Mouse (Mus musculus): Measurements from ENCODE around the gene Sycp2l. TPM values are rescaled to one million over a fixed set of nuclear protein-coding genes. Genes with fewer than 3 reads are reported as not detected.

Sycp2l gene
- total and polyA plus RNA-seq, 2 experiments from 2014 or later: not detected

DNA sequence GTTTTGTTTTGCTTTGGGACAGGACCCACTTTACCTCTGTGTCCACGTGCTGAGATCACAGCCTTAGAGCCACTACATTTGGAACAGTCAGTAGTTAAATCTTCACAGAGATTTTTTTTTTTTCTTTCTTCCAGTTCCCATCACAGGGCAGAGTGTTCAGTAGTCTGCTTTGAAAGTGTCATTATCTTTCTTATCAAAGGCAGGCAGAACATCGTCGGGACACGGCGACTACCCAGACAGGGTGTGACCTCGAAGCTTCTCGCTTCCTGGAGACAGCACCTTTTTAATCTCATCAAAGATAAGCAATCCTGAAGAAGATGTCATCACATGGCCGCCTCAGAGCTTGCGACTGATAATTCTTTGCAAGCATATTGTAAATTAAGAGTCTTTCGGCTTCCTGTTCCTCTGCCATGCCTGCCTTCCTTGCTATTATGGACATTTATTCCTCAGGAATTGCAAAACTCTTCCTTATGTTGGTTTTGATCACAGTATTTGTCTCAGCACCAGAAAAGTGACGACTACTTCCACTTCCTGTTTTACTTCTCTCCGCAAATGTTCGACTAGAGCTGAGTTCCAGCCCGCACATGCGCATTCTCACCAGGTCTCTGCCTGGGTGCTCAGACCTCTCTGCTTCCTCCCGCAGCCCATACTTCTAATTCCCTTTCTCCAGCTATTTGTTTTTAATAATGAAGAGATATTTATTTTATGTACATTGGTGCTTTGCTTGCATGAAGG, 16.6 kb upstream of the Sycp2l start:
- Histone ChIP-seq H3K4me1 (ENCODE audit: insufficient read depth) (no peaks in the 10 kb centered on the region), H3K36me3 (ENCODE audit: insufficient read depth) (no peaks in the 10 kb centered on the region), H3K4me2 (ENCODE audit: low read depth) (no peak overlapping the region), H3K9ac (no peak overlapping the region), H3K27me3 (ENCODE audit: insufficient read depth, low read length) (no peaks in the 10 kb centered on the region), H3K9me3 (ENCODE audit: low read length) (no peaks in the 10 kb centered on the region), H3K4me3 (ENCODE audit: low read depth, low read length) (no peak overlapping the region), H3K27ac (ENCODE audit: low read depth, low read length) (no peak overlapping the region)
- ATAC-seq (no peak), DNase-seq (no peak)
- 87% methylated on average over 16 of the region's 16 CpGs for WGBS
- TF ChIP-seq CTCF (IDR thresholded peaks at IDR 0.05; ENCODE audit: low read depth): no peak

DNA sequence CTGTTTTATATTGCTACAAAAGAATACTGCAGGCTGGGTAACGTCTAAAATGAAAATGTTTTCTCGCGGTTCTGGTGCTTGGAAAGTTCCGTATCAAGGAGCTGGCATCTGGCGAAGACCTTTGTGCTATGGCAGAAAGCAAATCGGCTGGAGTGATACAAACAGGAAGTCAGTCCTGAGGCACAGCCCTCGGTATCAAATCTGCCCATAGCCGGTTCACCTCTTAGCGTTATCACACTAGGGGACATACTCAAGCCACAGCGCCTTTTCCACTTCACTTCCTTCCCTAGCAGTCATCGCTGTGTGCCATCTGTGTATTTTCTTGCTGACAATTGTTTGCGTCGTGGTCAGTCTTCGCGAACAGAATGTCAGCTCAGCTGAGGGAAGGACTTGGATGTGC, 15.8 kb upstream of the Sycp2l start:
- no peak overlapping the region for H3K27ac ChIP-seq (ENCODE audit: low read depth, low read length)
- ATAC-seq (no peak), DNase-seq (no peak)
- H3K9ac ChIP-seq: no peak overlapping the region
- TF ChIP-seq CTCF (IDR thresholded peaks at IDR 0.05; ENCODE audit: low read depth): no peak
- H3K9me3 ChIP-seq (ENCODE audit: low read length): no peaks in the 10 kb centered on the region
- H3K36me3 ChIP-seq (ENCODE audit: insufficient read depth): no peaks in the 10 kb centered on the region
- 88% methylated on average over 15 of the region's 15 CpGs for WGBS
- H3K4me2 ChIP-seq (ENCODE audit: low read depth): no peak overlapping the region
- no peaks in the 10 kb centered on the region for H3K4me1 ChIP-seq (ENCODE audit: insufficient read depth)
- H3K27me3 ChIP-seq (ENCODE audit: insufficient read depth, low read length): no peaks in the 10 kb centered on the region
- no peak overlapping the region for H3K4me3 ChIP-seq (ENCODE audit: low read depth, low read length)

DNA sequence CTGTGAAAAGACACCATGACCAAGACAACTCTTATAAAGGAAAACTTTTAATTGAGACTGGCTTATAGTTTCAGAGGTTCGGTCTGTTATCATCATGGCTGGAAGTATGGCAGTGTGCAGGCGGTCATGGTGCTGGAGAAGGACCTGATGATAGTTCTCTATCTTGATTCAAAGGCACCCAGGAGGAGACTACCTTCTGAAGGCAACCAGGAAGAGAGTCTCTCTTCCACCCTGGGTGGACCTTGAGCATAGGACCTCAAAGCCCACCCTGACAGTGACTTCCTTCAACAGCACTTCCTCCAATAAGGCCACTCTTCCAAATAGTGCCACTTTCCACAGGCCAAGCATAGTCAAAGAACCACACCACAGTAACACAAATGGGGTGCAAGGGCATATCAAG, 14.1 kb upstream of the Sycp2l start:
- Histone ChIP-seq H3K4me3 (ENCODE audit: low read depth, low read length) (no peak overlapping the region), H3K9ac (no peak overlapping the region), H3K27me3 (ENCODE audit: insufficient read depth, low read length) (no peaks in the 10 kb centered on the region), H3K9me3 (ENCODE audit: low read length) (no peaks in the 10 kb centered on the region), H3K4me2 (ENCODE audit: low read depth) (no peak overlapping the region), H3K4me1 (ENCODE audit: insufficient read depth) (no peaks in the 10 kb centered on the region), H3K36me3 (ENCODE audit: insufficient read depth) (no peaks in the 10 kb centered on the region), H3K27ac (ENCODE audit: low read depth, low read length) (no peak overlapping the region)
- ATAC-seq (no peak), DNase-seq (no peak)
- WGBS: 96% methylated on average over 2 of the region's 2 CpGs
- TF ChIP-seq CTCF (IDR thresholded peaks at IDR 0.05; ENCODE audit: low read depth): no peak

DNA sequence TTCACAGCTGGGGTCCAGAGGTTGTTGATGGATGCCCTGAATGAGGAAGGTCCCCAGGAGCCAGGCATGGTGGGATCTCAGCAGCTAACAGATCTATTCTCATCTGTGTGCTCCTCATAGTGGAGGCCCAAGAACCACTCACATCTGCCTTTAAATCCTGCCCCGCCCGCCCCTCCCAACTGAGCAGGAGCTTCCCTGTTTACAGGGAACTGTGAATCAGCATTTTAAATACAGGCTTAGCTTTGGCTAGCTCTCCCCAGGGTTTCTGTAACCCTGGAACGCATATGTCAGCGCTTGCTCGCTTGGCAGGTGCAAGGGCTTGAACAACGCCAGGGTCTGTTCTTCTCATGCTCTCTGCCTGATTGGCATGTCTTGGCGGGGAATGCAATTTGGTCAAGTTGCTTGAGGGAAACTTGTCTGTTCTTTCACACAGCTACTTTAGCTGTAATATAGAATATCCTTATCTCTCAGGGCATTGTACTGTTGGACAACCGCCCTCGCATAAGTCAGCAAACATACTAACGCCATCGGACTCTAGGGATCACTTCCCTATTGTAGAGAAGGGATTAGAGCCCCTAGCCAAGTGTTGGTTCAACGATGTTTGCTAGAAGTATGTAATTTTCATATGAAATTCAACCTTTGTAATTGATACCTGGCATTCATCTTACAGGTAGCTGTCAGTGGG, 10.1 kb upstream of the Sycp2l start:
- DNase-seq (no peak), ATAC-seq (no peak)
- TF ChIP-seq CTCF (IDR thresholded peaks at IDR 0.05; ENCODE audit: low read depth): no peak
- H3K27ac ChIP-seq (ENCODE audit: low read depth, low read length): no peak overlapping the region
- no peak overlapping the region for H3K9ac ChIP-seq
- WGBS: 64% methylated on average over 12 of the region's 12 CpGs
- no peaks in the 10 kb centered on the region for H3K27me3 ChIP-seq (ENCODE audit: insufficient read depth, low read length)
- no peaks in the 10 kb centered on the region for H3K36me3 ChIP-seq (ENCODE audit: insufficient read depth)
- H3K4me2 ChIP-seq (ENCODE audit: low read depth): no peak overlapping the region
- no peaks in the 10 kb centered on the region for H3K9me3 ChIP-seq (ENCODE audit: low read length)
- no peaks in the 10 kb centered on the region for H3K4me1 ChIP-seq (ENCODE audit: insufficient read depth)
- no peak overlapping the region for H3K4me3 ChIP-seq (ENCODE audit: low read depth, low read length)

DNA sequence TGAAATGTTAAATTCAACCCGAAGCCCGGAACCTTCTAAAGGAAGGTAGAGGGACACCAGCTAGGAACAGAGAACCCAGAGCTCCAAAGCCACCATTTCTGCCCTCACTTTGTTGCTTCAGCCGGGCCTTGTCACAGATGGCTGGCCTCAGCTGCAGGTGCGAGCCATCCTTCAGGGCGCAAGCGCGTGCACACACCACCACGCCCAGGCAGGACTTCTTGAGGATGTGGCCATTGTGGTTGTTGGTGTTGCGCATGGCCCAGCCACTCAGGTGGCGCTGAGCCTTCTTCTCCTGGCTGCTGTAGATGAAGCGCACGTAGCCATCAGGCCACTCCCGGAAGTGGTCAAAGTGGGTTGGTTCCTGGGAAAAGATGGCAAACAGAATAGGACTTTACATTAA, 8.6 kb upstream of the Sycp2l start:
- no peaks in the 10 kb centered on the region for H3K9me3 ChIP-seq (ENCODE audit: low read length)
- H3K27ac ChIP-seq (ENCODE audit: low read depth, low read length): no peak overlapping the region
- ATAC-seq (no peak), DNase-seq (no peak)
- H3K27me3 ChIP-seq (ENCODE audit: insufficient read depth, low read length): no peaks in the 10 kb centered on the region
- H3K4me1 ChIP-seq (ENCODE audit: insufficient read depth): no peaks in the 10 kb centered on the region
- H3K4me2 ChIP-seq (ENCODE audit: low read depth): no peak overlapping the region
- no peak overlapping the region for H3K9ac ChIP-seq
- H3K4me3 ChIP-seq (ENCODE audit: low read depth, low read length): no peak overlapping the region
- TF ChIP-seq CTCF (IDR thresholded peaks at IDR 0.05; ENCODE audit: low read depth): no peak
- WGBS: 95% methylated on average over 13 of the region's 13 CpGs
- no peaks in the 10 kb centered on the region for H3K36me3 ChIP-seq (ENCODE audit: insufficient read depth)

DNA sequence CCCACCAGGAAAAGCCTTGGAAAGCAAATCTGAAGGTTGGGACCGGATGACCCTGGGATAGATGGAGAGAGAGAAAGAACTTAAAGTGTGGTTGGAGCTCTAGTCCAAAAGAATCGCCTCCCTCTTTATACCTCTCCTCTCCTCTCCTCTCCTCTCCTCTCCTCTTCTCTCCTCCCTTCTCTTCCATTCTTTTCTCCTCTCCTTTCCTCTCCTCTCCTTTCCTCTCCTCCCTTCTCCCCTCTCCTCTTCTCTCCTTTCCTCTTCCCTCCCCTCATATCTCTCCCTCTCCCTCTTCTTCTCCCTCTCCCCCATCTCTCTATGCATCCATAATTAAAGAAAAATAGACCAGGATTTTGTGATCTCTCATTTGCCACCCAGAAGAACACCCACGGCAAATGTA, 3.2 kb upstream of the Sycp2l start, which contains the start of gene Gcm2:
TSS of gene Gcm2 (minus strand) at position 101 of the 400 bp plus-strand sequence.
- H3K9ac ChIP-seq: no peak within 1 kb of the TSS
- DNase-seq (no peak), ATAC-seq (no peak)
- WGBS: 77% methylated on average over 3 of the region's 3 CpGs
- no peak within 1 kb of the TSS for H3K27ac ChIP-seq (ENCODE audit: low read depth, low read length)
- H3K27me3 ChIP-seq (ENCODE audit: insufficient read depth, low read length): no peaks in the 10 kb centered on the region; the same call in 1 of the 2 replicates
- no peak within 1 kb of the TSS for H3K4me2 ChIP-seq (ENCODE audit: low read depth)
- H3K9me3 ChIP-seq (ENCODE audit: low read length): no peaks in the 10 kb centered on the region
- no peaks in the 10 kb centered on the region for H3K36me3 ChIP-seq (ENCODE audit: insufficient read depth)
- no peak within 1 kb of the TSS for H3K4me3 ChIP-seq (ENCODE audit: low read depth, low read length)
- no peak for TF ChIP-seq CTCF (IDR thresholded peaks at IDR 0.05; ENCODE audit: low read depth)
- H3K4me1 ChIP-seq (ENCODE audit: insufficient read depth): no peaks in the 10 kb centered on the region

Data from forebrain, postnatal 0 days (tissue).